Mouse (Mus musculus) embryonic facial prominence, embryonic 15.5 days (tissue): ENCODE measurements at regions not wholly inside any gene's neighbourhood (a gene's known extent, or its start where the extent isn't known, plus 50 kb on each side); places are given as distances from the start of the nearest gene placed in this dataset.

ENCODE experiments used
- ATAC-seq: fragments of 200-750 bp; cut with Nextera tagmentation; 2 replicates; pipeline ENCODE4 v1.8.0; 2017; ENCODE audit warnings: low read depth, moderate TSS enrichment; ENCODE audit not compliant: insufficient number of reproducible peaks, low FRiP score, low TSS enrichment
- H3K27ac ChIP-seq: fragments of 300-500 bp; sonication (generic); replicated peaks from 2 replicates; pipeline ENCODE4 v1.5.1; 2015; ENCODE audit warnings: mild to moderate bottlenecking, inconsistent platforms
- H3K27me3 ChIP-seq: fragments of 300-500 bp; sonication (generic); 2 replicates; pipeline ENCODE4 v1.6.1; 2015; ENCODE audit warnings: inconsistent platforms
- H3K36me3 ChIP-seq: fragments of 300-500 bp; sonication (generic); 2 replicates; pipeline ENCODE4 v1.6.1; 2015; ENCODE audit warnings: mild to moderate bottlenecking, inconsistent platforms
- H3K4me1 ChIP-seq: fragments of 300-500 bp; sonication (generic); 2 replicates; pipeline ENCODE4 v1.6.1; 2015; ENCODE audit warnings: inconsistent platforms
- H3K4me2 ChIP-seq: fragments of 300-500 bp; sonication (generic); replicated peaks from 2 replicates; pipeline ENCODE4 v1.6.1; 2015; ENCODE audit warnings: mild to moderate bottlenecking, inconsistent platforms
- H3K4me3 ChIP-seq: fragments of 300-500 bp; sonication (generic); replicated peaks from 2 replicates; pipeline ENCODE4 v1.5.1; 2015; ENCODE audit warnings: mild to moderate bottlenecking, inconsistent platforms
- H3K9ac ChIP-seq: fragments of 300-500 bp; sonication (generic); 2 replicates; pipeline ENCODE4 v1.6.1; 2015; ENCODE audit warnings: inconsistent platforms
- H3K9me3 ChIP-seq: fragments of 300-500 bp; sonication (generic); replicated peaks from 2 replicates; pipeline ENCODE4 v1.6.1; 2016; ENCODE audit warnings: inconsistent platforms
- WGBS: fragments of 180-500 bp; shearing (Covaris S2); methylation state at CpG from one replicate; pipeline ENCODE4 v1.1.7; 2015; 5-methylcytosine and 5-hydroxymethylcytosine counted together

GRCm38 (mm10) chr14:24731872-24732525 lies 245.1 kb downstream of the Rps24 start:
- Histone ChIP-seq H3K9me3 (no peaks in the 10 kb centered on the region), H3K36me3 (no peaks in the 10 kb centered on the region), H3K4me1 (no peaks in the 10 kb centered on the region), H3K4me3 (no peak overlapping the region), H3K4me2 (no peak overlapping the region), H3K27ac (no peak overlapping the region), H3K27me3 (no peaks in the 10 kb centered on the region), H3K9ac (no peak overlapping the region)
- 59% methylated on average over 5 of the region's 5 CpGs for WGBS
- no peak for ATAC-seq

GRCm38 (mm10) chr14:24733326-24733725 lies 246.4 kb downstream of the Rps24 start:
- Histone ChIP-seq H3K36me3 (no peaks in the 10 kb centered on the region), H3K4me1 (no peaks in the 10 kb centered on the region), H3K9ac (no peak overlapping the region), H3K9me3 (no peaks in the 10 kb centered on the region), H3K4me2 (no peak overlapping the region), H3K4me3 (no peak overlapping the region), H3K27ac (no peak overlapping the region), H3K27me3 (no peaks in the 10 kb centered on the region)
- ATAC-seq: no peak
- 74% methylated on average over 7 of the region's 7 CpGs for WGBS

DNA sequence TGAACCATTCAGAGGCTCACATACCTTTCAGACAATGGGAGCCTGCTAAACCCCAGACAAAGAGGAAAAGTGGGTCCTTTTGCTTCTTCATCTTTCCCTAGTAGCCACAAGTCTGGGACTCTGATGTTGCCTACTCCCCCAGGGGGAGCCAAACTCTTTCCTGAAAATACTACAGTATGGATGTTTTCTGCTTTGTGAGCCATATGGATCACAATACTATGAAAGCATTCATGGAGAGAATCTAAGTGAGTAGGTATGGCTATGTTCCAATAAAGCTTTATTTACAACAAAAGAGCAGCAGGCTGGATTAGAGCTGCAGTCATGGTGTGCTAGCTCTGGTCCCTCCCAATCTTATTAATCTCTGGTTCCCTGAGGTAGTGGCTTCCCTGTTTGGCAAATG lies 251.9 kb downstream of the Rps24 start:
- Histone ChIP-seq H3K4me1 (no peaks in the 10 kb centered on the region), H3K4me2 (no peak overlapping the region), H3K27ac (no peak overlapping the region), H3K9me3 (no peaks in the 10 kb centered on the region), H3K9ac (no peak overlapping the region), H3K36me3 (no peaks in the 10 kb centered on the region), H3K27me3 (no peaks in the 10 kb centered on the region), H3K4me3 (no peak overlapping the region)
- no peak for ATAC-seq

GRCm38 (mm10) chr14:24744451-24744850 lies 257.5 kb downstream of the Rps24 start:
- Histone ChIP-seq H3K36me3 (no peaks in the 10 kb centered on the region), H3K9ac (no peak overlapping the region), H3K27ac (no peak overlapping the region), H3K4me2 (no peak overlapping the region), H3K4me3 (no peak overlapping the region), H3K9me3 (no peaks in the 10 kb centered on the region), H3K4me1 (peaks cover 12% of the 10 kb centered on the region; the same call in 1 of the 2 replicates), H3K27me3 (no peaks in the 10 kb centered on the region)
- no peak for ATAC-seq
- 81% methylated on average over 2 of the region's 2 CpGs for WGBS

DNA sequence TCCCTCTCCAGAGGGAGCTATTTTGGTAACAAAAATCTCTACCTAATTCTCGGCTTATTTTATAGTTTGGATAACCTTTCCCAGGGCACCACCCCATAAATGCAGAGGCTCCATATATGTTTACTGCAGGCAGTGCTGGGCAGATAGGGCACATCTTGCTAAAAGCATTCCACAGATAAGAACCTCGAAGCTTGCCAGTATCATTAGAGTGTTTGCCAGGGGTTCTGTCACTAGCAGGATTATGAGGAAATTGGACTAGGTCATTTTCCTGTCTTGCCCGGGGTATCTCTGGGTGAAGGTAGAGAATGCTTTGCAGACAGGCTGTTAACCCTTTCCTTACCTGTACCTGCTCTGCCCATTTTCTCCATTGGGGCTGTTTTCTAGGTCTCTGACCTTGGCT lies 258.8 kb downstream of the Rps24 start:
- H3K27ac ChIP-seq: no peak overlapping the region
- H3K4me2 ChIP-seq: no peak overlapping the region
- H3K27me3 ChIP-seq: no peaks in the 10 kb centered on the region
- no peak for ATAC-seq
- H3K36me3 ChIP-seq: no peaks in the 10 kb centered on the region
- H3K9ac ChIP-seq: no peak overlapping the region
- WGBS: 29% methylated on average over 3 of the region's 3 CpGs
- peaks cover 12% of the 10 kb centered on the region; the same call in 1 of the 2 replicates for H3K4me1 ChIP-seq
- no peaks in the 10 kb centered on the region for H3K9me3 ChIP-seq
- H3K4me3 ChIP-seq: no peak overlapping the region

GRCm38 (mm10) chr14:24747471-24747795 lies 260.5 kb downstream of the Rps24 start:
- H3K36me3 ChIP-seq: no peaks in the 10 kb centered on the region
- H3K27me3 ChIP-seq: no peaks in the 10 kb centered on the region
- 33% methylated on average over 4 of the region's 4 CpGs for WGBS
- no peak overlapping the region for H3K9ac ChIP-seq
- H3K4me1 ChIP-seq: peaks cover 12% of the 10 kb centered on the region; the same call in 1 of the 2 replicates
- no peaks in the 10 kb centered on the region for H3K9me3 ChIP-seq
- no peak overlapping the region for H3K4me2 ChIP-seq
- peak overlapping the region; percentile 23; the same call in 1 of the 2 replicates for H3K27ac ChIP-seq
- ATAC-seq: no peak
- no peak overlapping the region for H3K4me3 ChIP-seq

DNA sequence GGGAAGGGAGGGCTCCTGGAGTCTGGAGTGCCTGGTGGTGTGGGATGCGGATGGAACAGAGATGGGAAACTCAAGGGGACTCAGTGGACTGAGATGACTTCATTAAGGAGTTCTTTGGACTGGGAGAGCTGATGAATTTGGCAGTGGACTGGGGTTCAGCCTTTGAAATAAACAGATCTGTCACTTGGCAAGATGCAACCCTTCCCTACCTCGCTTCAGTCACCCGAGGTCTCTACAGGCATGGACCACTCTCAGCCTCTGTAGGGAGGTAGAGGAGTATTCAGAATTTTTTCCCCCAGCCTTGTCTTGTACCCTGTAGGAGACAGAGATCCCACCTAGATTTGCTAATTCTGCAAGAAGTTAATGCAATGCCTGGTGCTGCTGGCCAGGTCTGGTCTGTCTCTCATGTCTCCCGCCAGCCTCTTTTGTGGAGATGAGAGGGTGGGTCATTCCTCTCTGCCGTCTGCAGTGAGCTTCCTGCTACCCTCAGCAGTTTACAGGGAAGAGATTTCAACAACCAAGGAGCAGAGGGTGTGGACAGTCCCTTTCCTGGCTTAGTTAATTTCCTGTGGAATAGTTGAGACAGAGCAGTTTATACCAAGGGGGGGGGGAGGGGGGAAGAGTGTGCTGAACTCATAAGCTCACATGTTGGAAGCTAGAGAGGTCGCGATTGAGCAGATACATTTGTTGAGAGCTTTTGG lies 261.0 kb downstream of the Rps24 start:
- no peak overlapping the region for H3K4me2 ChIP-seq
- H3K9ac ChIP-seq: no peak overlapping the region
- no peaks in the 10 kb centered on the region for H3K9me3 ChIP-seq
- H3K4me3 ChIP-seq: no peak overlapping the region
- no peaks in the 10 kb centered on the region for H3K27me3 ChIP-seq
- 44% methylated on average over 7 of the region's 7 CpGs for WGBS
- no peaks in the 10 kb centered on the region for H3K36me3 ChIP-seq
- peak overlapping the region; percentile 23; the same call in 1 of the 2 replicates for H3K27ac ChIP-seq
- no peak for ATAC-seq
- peaks cover 12% of the 10 kb centered on the region; the same call in 1 of the 2 replicates for H3K4me1 ChIP-seq

DNA sequence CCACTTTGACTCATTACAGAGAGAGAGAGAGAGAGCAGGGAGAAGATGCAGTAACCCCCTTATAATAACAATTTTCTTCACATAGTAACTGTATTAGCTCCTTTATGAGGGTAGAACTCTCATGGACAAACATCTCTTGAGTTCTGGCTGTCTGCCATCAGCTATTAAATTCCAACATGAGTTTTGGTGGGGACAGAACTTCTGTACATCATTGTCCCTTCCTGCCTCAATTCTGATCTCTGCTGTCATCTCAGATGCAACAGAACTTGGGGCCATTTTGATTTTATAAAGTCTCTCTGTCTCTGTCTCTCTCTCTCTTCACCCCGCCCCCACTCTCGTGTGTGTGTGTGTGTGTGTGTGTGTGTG lies 261.6 kb downstream of the Rps24 start:
- Histone ChIP-seq H3K27ac (no peak overlapping the region; the same call in 1 of the 2 replicates), H3K4me1 (peaks cover 12% of the 10 kb centered on the region; the same call in 1 of the 2 replicates), H3K4me3 (no peak overlapping the region), H3K9ac (no peak overlapping the region), H3K27me3 (no peaks in the 10 kb centered on the region), H3K4me2 (no peak overlapping the region), H3K9me3 (no peaks in the 10 kb centered on the region), H3K36me3 (no peaks in the 10 kb centered on the region)
- WGBS: 70% methylated on average over 2 of the region's 2 CpGs
- no peak for ATAC-seq

DNA sequence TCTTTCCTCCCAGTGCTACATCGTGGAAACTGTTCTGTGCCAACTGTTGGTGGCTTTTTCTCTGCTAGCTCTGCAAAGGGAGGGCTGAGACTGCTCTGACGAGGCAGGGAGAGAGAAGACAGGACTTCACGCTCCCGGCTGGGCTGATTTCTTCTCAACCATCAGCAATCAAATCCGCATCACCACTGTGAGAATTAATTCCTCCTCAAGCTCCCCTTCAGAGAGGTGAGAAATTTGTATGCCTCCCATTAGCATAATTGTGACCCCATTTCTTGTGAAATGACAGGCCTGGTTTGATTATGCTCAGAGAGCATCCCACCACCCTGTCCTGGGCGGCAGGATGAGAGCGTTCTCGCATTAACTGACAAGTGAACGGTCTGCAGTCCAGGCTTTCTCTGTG lies 262.4 kb downstream of the Rps24 start:
- H3K9me3 ChIP-seq: no peaks in the 10 kb centered on the region
- H3K27me3 ChIP-seq: no peaks in the 10 kb centered on the region
- H3K4me2 ChIP-seq: no peak overlapping the region
- 80% methylated on average over 9 of the region's 9 CpGs for WGBS
- no peak overlapping the region for H3K9ac ChIP-seq
- no peak for ATAC-seq
- H3K36me3 ChIP-seq: no peaks in the 10 kb centered on the region
- peaks cover 12% of the 10 kb centered on the region; the same call in 1 of the 2 replicates for H3K4me1 ChIP-seq
- no peak overlapping the region for H3K4me3 ChIP-seq
- no peak overlapping the region for H3K27ac ChIP-seq

DNA sequence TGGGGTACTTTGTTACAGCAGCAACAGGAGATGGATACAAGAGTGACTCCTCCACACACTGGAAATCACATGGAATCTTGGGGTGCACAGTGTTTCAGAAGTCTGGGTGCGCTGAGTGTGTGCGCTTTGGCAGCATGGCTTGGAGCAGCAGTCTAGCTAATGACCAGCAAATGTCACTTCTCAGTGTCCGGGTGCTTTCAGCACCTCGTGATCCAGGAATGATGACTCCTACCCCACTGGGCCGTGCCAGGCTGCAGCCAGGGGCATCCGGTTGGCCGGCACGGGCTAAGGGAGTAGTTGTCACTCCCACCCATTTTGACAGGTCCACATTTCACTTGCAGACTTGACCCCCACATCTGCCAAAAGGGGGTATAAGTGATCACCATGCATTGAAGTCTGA lies 264.3 kb downstream of the Rps24 start:
- Histone ChIP-seq H3K4me3 (no peak overlapping the region), H3K9ac (no peak overlapping the region)
- 86% methylated on average over 8 of the region's 8 CpGs for WGBS

DNA sequence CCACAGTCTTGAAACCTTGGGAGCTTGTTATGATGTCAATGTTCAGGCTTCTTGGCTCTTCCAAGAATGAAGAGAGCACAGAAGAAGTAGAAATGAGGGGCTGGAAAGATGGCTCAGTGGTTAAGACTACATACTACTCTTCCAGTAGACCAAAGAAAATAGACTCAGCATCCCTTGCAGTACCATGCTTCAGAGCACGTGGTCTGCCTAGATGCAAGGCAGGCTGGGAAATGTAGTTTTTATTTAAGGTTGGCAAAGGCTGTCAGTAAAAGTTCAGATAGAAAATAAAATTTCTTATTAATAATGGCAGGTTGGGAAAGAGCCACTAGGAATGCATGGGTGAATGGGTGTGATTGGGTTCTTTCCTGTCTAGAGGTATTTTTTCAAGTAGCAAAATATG lies 267.8 kb downstream of the Rps24 start:
- Histone ChIP-seq H3K9me3 (no peaks in the 10 kb centered on the region), H3K36me3 (no peaks in the 10 kb centered on the region), H3K4me2 (no peak overlapping the region), H3K4me1 (0 out of 2 replicates have a peak, but pooled peaks cover 8% of the 10 kb centered on the region), H3K9ac (no peak overlapping the region), H3K27ac (no peak overlapping the region), H3K4me3 (no peak overlapping the region), H3K27me3 (no peaks in the 10 kb centered on the region)
- WGBS: 56% methylated on average over 1 of the region's 1 CpGs
- no peak for ATAC-seq

More for the DNA sequence above, 264.3 kb downstream of the Rps24 start:
- H3K27ac ChIP-seq: no peak overlapping the region
- H3K36me3 ChIP-seq: no peaks in the 10 kb centered on the region
- peaks cover 12% of the 10 kb centered on the region; the same call in 1 of the 2 replicates for H3K4me1 ChIP-seq
- no peak for ATAC-seq
- no peaks in the 10 kb centered on the region for H3K9me3 ChIP-seq
- no peak overlapping the region for H3K4me2 ChIP-seq
- no peaks in the 10 kb centered on the region for H3K27me3 ChIP-seq
